Mouse (Mus musculus): Measurements from ENCODE around the gene Trpm4. TPM values are rescaled to one million over a fixed set of nuclear protein-coding genes. Genes with fewer than 3 reads are reported as not detected.

The Trpm4 gene
- total RNA-seq, 4 experiments from 2014 or later: 23.9 to 27.8 (median 25.1) TPM

DNA sequence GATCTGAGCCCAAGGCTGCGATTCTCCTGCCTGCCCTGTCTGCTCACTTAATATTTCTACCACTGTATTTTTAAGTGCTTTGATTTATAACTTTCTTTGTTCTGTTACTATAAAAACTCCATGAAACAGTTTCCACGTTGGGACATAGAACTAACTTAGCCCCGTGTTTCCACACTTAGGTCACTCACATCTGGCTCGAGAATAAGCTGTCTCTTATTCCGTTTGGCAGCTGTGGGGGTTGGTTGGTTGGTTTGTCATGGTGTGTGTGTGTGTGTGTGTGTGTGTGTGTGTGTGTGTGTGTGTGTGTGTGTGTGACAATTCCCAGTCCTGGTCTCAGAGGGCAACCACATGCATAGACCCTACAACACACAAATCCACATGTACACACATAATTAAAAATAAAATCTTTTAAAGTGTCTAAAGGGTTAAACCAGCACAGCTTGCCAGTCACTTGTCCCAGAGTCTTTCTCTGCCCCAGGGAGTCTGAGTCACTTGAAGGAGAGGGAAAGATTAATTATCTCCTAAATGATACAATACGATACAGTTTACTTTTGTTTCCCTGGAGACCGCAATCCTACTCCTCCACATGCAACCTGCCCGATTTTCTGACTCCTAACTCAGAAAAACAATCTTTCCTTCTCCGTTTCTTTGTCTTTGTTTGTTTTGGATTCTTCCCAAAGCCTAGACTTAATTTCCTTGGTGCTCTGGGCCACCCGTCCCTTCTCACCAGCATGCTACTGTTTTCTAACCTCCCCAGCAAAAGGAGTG lies 20.7 kb downstream of the Trpm4 start:
- DNase-seq (ENCODE audit: low spot score in 2 of 2): no peak

DNA sequence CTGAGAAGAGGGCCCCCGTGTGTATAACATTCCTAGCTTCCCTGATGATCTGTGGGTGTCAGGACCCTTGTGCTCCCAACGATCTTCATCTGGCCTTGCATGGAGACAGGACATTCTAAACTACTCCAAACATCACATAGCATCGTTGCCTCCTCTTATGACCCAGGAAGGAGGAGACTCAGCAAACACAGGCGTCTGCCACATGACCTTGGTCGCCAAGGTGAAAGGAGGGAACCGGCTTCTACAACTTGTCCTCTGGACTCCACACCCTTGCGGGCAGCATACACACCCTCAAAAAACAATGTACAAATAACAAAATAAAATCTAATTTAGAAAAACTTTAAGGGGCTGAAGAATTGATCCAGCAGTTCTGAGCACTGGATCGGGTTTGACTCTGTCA lies 21.6 kb downstream of the Trpm4 start:
- no peak for DNase-seq (ENCODE audit: low spot score in 2 of 2)

DNA sequence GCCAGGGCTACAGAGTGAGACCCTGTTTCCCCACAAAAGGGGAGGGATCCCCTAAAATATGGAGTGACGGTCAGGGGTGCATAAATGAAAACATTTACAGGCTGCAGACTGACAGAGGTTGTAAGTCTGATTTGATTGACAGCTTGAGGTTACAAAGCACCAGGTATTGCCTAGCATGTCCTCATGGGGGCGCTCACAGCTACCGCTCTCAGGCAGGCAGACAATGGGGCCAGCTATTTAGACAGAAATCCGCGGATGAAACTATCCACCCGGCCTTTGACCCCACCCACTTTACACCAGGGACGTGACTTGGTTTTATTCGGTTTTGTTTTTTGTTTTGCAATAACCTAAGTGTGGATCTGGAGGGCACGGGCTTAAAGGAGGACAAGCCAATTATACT lies 24.1 kb downstream of the Trpm4 start:
- DNase-seq (ENCODE audit: low spot score in 2 of 2): no peak

DNA sequence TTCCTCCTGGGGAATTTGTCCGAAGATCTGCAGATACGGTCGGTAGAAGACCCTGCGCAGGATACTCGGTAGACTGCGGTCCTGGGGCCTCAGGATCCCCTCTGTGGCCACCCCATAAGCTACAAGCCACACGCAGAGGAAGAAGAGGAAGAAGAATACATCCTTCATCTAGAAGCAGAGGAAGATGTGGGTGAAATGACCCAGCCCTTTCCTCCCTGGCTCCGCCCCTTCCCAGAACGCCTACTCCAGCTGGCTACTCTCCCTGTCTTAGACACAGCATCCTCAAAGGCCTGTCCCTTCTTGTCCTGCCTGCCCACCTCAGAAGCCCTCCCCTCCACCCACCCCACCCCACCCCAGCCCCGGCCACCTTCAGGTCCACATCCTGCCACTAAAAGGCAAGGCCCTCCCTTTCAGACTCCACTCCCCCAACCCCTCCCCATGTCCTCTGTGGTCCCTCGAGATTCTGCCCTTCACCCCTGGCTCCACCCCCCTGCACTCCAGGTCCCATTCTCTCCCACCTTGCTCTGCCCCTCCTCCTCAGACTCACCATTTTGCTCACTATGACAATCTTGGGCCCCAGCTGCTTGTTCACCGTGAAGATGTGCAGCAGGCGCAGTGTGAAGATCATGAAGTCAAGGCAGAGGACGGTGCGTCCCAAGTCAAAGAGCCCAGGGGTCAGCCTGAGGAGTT lies 24.9 kb downstream of the Trpm4 start:
- no peak for DNase-seq (ENCODE audit: low spot score in 2 of 2)

DNA sequence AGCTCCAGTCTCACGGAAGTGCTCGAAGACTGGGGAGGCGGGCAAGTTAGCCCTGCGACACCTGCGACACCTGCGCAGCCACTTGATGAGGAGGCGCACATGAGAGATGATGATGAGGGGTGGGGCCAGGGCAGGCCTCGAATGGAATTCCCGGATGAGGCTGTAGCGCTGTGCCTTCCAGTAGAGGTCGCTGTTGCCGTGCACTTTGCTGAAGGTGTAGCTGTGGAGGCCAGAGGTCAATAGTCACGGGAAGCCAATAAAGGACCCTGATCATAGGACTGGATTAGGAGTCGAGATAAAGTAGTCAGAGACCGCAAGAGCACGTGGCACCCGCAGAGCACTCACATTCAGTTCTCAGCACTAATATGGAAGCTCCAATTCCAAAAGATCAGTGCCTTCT lies 28.3 kb downstream of the Trpm4 start:
- DNase-seq (ENCODE audit: low spot score in 2 of 2): peak; percentile 48 to 67

DNA sequence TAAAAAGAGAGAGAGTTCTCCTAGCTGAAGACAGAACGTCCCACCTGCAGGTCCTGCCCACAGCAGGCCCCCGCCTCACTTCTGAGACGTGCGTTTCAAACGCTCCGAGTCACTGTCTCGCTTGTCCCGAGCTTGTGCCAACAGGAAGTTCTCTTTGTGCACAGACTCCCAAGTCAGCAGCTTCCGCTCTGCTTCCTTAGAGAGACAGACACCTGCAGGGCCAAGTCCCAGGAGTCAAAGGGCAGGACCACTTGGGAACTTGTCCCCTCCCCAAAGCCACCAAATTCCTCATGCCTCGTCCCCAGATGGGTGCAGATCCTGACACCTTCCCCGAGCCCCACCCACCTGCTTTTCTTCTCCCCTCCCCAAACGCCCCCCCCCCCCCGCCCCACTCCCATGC lies 28.7 kb downstream of the Trpm4 start:
- DNase-seq (ENCODE audit: low spot score in 2 of 2): no peak

DNA sequence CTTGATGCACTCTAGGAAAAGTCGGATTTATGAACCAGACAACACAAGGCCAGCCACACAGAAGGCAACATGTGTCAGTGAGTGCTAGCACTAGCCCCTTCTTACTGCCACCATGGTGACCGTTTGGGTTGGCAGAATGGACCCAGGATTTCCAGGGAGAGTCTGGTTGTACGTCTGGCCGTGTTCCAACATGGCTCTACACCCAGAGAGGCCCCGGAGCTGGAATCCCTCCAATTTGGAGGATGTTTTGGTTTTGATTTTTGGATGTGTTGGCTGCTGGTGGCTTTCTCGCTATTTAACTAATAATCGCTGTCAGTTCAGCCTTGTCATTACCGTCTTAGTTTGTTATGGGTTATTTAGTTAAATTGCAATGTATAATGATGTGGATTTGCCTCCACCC lies 31.0 kb downstream of the Trpm4 start:
- DNase-seq (ENCODE audit: low spot score in 2 of 2): no peak

DNA sequence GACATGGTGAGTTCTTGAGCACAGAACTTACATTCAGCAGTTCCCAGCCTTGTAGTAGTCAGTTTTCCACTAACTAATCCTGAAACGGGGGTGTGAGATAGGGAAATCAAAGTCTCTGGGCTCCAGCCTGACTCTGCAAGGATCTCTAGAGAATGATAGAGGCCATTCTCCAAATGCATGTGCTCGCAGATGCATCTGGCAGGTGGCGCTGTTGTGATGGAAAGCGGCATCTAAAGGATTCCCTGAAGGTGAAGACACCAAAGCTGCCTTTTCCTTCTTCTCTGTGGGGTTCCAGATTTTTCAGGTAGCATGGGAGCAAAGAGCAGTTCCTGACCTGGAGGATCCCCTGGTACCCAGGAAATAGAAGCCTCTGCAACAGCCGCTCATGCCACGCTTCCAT lies 33.3 kb downstream of the Trpm4 start:
- DNase-seq (ENCODE audit: low spot score in 2 of 2): peak; percentile 46 to 50

DNA sequence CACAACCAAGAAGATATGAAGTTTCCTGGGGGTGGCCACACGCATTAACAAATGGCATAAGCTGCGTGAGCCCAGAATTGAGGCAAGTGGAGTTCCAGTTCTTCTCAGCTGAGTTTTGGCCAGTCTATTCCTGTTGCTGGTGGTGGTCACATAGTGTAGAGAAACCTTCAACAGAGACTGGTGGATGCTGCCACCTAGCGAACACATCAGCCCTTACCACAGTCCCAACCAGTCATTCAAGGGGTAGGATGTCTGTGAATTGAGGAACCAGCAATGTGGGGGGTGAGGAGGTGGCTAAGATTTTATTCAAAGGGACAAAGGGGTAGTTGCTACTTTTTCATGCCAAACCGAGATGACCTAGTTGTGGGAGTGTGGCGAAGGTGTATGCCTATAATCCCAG lies 33.8 kb downstream of the Trpm4 start:
- peak; percentile 34 to 67 for DNase-seq (ENCODE audit: low spot score in 2 of 2)

DNA sequence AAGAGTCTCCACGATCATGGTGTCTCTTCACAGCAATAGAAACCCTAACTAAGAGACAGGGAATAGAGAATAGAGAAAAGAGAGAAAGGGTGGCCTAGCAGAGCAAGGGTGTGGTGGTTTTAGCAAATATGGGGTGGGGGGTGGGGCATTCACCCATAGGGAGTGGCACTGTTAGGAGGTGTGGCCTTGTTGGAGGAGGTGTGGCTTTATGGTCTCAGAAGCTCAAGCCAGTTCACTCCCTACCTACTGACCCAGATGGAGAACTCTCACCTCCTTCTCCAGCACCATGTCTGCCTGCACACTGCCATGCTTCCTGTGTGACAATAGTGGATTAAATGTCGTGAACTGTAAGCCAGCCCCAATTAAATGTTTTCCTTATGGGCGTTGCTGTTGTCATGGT lies 36.0 kb downstream of the Trpm4 start:
- DNase-seq (ENCODE audit: low spot score in 2 of 2): no peak

DNA sequence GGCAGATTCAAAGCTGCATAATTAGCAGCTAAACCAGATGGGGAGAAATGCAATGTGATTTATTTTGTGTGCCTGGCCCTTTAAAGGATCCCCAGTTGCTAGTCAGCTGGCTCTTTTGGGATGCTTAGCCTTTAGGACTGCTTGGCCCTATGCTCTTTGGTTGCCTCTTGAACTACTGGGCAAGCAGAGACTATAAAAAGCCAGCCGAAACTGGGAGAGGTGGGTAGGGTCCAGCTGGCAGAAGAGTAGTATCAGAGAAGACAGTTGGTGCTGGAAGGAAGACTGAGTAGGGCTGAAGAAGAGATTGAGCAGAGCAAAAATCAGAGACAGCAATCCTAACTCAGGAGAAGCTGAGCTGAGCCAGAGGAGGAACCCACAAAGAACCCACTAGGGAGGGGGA lies 37.0 kb downstream of the Trpm4 start:
- DNase-seq (ENCODE audit: low spot score in 2 of 2): no peak

DNA sequence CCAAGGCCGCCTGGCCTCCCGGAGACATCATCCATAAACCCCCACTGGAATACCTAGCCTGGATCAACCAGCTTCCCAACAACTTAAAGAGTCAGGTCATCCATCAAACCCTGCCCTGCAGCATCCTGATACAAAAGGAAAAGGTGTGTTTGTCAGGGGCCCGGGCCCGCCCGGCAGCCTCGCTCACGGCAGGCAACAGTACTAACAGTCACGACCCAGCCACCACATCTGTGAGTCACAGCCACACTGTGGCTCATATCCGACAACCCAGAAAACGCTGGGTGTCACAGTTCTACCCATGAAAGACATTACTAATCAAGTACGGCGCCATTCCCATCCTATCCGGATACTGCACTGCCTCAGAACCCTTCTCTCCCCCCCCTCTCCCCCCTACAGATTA lies 47.1 kb downstream of the Trpm4 start:
- no peak for DNase-seq (ENCODE audit: low spot score in 2 of 2)

DNA sequence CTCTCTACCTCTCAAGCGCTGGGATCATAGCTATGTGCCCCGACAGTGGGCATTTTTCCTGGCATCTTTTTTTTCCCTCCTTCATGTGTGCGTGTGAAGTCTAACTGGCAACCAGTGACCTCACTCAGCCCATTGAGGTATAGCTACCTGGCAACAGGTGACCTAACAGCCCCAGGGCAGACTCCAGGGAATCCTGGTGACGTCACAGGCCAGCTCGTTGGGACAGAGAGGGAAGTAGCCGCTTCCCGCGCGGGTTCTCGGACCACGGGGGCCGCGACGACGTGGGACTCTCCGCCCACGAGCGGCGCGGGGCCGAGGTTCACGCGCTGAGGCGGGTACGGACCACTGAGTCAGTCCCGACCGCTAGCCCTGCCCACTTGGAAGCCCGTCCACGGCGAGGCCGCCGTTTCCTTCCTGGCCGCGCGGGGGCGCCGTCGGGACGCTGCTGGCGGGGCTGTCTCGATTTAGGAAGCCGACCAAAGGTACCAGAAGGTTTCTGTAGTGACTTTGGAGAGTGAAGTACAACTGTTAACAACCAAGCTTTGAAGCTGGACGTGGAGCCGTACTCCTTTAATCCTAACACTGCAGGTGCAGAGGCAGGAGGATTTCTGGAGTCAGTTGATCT lies 56.3 kb downstream of the Trpm4 start, which contains the start of gene Slc6a21:
Gene Slc6a21 (plus strand): TSS at position 378 of the 625 bp plus-strand sequence.
- DNase-seq (ENCODE audit: low spot score in 2 of 2): peak in 1 of 2 experiments; percentile 65

DNA sequence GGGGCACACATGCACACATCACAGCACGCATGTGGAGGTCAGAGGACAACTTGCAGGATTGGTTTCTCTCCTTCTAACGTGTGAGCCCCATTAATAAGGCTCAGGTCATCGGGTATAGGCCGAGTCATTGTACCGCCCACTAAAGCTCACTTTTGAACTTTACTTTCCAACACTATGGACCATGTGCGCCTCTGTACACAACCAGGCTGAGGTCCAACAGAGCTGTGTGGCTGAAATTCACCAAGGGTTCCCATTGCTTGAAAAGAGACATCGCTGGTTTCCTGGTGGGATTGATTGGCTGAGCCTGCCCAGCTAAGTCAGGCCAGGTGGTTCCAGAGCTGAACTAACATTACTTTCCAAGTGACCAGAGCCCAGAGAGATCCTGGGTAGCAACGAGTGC lies 59.9 kb downstream of the Trpm4 start:
- no peak for DNase-seq (ENCODE audit: low spot score in 2 of 2)

DNA sequence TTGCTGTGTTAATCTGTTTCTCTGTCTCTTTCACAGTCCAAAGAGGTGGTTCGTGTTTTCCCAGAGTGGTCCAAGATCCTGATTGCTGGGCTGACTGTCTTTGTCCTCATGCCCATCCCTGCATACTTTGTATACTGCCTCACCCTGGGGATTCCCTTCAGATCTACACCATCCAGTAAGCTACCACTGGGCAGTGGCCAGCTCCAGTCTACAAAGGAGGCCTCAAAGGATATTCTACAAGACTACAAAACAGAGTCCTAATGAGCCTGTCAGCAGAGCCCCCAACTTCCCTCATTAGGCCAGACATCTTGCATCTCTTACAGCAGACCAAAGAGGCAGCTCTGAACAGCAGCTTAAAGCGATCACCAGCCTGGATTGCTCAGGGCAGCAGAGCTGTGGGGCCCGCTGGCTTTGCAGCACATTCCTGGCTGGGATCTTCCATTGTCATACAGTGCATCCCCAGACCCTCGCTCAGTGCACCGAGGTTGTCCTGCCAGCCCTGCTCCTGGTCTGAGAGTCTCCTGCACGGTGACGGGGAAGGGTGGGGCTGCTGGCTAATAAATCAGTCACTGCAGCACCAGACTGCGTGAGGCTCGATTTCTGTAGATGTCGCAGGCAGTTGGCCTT lies 60.7 kb downstream of the Trpm4 start:
- no peak for DNase-seq (ENCODE audit: low spot score in 2 of 2)

DNA sequence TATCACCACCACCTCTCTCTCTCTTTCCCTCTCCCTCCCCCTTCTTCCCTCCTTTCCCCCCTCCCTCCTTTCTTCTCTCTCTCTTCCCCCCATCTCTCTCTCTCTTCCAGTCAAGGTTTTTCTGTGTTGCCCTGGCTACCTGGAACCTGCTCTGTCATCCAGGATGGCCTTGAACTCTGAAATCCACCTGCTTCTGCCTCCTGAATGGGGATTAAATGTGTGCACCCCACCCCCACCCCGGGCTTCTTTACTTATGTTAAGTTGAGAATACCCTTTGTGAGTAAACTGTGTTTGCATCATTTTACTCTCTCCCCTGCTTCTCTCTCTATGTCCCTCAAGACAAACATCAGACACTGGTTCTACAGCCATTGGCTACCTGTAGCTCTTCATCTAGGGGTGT lies 68.1 kb downstream of the Trpm4 start:
- no peak for DNase-seq (ENCODE audit: low spot score in 2 of 2)

DNA sequence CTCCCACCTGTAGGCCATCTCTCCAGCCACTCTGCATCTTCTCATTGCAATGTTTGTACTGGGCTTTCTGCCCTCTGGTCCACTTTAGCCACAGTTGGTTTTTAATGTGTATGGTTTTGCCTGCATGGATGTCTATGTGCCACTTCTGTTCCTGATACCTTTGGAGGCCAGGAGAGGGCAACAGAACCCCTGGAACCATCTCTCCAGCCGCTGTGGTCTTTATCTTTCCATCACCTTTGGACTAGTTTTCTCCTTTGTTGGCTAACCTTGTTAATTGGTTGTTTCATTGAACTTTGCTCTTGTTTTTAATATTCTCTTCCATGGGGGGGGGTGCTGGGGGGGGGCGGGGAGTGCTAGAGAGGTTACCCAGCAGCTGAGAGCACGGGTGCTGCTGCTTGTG lies 69.2 kb downstream of the Trpm4 start:
- no peak for DNase-seq (ENCODE audit: low spot score in 2 of 2)

DNA sequence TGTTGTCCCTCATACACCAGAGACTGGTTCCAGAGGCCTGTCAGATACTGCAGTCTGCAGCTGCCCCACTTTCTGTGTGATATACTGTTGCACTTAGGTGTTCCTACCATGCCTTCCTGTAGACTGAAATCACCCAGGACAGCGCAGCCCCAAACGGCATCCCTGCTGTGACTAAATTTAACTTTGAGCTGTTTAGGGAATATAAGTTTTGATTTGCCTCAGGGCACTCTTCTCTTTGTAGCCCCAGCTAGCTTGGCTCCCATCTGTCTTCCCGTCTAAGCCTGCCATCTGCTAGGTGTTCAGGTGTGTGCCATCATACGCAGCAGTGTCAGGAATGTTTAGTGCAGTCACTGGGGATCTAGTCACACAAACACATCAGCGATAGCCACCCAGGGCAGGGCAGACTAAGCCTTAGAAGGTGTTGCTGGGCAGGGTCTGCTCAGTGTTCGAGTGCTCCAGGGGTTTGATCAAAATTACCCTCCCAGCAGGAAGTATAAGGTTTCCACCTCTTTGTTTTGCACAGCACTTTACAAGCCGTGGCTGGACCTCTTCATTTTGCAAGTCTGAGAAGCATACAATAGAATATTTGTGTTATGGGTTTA lies 70.5 kb downstream of the Trpm4 start:
- DNase-seq (ENCODE audit: low spot score in 2 of 2): no peak

DNA sequence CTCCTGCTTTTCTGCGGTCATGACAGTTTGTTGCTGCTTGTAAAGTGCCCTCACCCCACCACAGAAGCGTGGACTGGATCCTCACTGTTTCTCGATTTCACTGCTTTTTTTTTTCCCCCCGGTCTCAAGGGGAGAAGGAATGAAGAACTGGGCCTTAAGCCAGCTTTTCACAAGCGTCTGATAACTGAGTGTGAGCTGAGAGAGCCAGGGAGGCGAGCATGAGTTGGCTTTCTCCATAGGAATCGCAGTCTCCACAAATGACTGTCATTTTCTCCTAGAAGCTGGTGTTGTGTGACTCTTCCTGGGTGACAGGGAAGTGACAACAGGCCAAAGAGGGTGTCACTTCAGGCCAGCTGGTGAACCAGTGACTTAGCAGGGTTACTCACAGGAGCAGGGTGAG lies 71.3 kb downstream of the Trpm4 start:
- DNase-seq (ENCODE audit: low spot score in 2 of 2): no peak

DNA sequence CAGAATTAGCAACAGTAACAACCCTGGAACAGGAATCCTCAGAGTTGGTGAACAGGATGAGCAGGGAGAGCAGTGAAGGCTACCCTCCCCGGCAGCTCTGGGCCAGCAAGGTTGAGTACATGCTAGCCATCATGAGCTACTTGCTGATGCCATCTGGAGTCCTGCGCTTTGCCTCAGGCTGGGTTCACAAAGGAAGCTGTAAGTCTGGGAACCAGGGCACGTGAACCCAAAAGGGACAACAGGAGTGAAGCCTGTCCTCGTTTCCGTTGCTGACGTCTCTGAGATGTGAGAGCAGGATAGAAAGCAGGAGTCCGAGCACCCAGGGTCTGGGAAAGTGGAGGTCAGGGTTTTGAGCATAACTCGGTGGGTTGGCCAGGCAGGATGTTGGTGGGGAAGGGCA lies 74.3 kb downstream of the Trpm4 start:
- no peak for DNase-seq (ENCODE audit: low spot score in 2 of 2)

DNA sequence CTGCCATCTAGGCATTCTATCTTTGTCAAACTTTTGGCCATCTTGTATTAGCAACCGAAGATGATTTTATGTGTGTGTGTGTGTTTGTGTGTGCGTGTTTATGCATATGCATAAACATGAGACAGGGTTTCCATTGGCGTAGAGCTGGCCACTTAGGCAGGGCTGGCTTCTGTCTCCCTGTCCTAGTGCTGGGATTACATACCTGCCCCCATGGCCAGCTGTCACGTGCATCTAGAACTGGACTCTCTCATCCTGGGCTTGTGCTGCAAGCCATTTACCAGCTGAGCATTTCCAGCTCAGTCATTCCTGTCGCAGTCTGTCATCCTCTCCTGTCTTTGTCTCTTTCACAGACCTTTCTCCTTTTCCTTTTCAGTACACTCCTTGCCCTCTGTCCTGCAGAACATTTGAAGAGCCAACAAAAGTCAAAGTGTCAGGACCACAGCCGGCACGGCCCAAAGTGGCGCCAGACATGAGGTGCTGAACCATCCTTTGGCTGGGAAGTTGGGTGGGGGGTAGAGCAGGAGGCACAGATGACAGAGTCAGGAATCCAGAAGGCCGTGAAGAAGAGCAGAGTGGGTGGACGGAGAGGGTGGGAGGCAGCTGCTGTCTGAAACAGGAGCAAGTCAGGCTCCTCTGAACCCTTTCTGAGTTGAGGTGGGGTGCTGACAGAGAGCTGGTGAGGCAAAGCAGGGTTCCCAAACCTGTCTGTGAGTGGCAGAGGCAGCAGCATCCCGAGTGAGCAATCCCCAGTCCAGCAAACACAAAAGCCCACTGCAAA lies 76.3 kb downstream of the Trpm4 start:
- peak in 1 of 2 experiments; percentile 67 for DNase-seq (ENCODE audit: low spot score in 2 of 2)

Measured in left cerebral cortex, adult 8-10 months (tissue).